Mouse (Mus musculus) hindbrain, postnatal 0 days (tissue): ENCODE data around the gene Kiss1r. TPM values are rescaled to one million over a fixed set of nuclear protein-coding genes. Genes with fewer than 3 reads are reported as not detected.
"Not testable (repeated sequence)": the region's sequence is repeated elsewhere in the genome, so short reads cannot be mapped to it uniquely, and the experiment has no call there.

Experiments
- ATAC-seq: fragments of 200-750 bp; cut with Nextera tagmentation; 2 replicates; pipeline ENCODE4 v1.8.0; 2017; ENCODE audit warnings: mild to moderate bottlenecking, moderate TSS enrichment, moderate library complexity
- DNase-seq: peaks from one replicate; pipeline ENCODE4 v3.0.0-alpha.2; 2015; ENCODE audit warnings: low spot score
- H3K27ac ChIP-seq: fragments of 300-500 bp; sonication (generic); 2 replicates; pipeline ENCODE4 v1.5.1; 2014; ENCODE audit warnings: mild to moderate bottlenecking
- H3K27me3 ChIP-seq: fragments of 300-500 bp; sonication (generic); 2 replicates; pipeline ENCODE4 v1.6.1; 2014; ENCODE audit warnings: low read length, mixed read lengths; ENCODE audit not compliant: insufficient read depth
- H3K36me3 ChIP-seq: fragments of 300-500 bp; sonication (generic); 2 replicates; pipeline ENCODE4 v1.6.1; 2014; ENCODE audit warnings: low read length, mixed read lengths; ENCODE audit not compliant: insufficient read depth
- H3K4me1 ChIP-seq: fragments of 300-500 bp; sonication (generic); 2 replicates; pipeline ENCODE4 v1.6.1; 2014; ENCODE audit warnings: antibody characterized with exemption, low read length, mixed read lengths; ENCODE audit not compliant: insufficient read depth
- H3K4me2 ChIP-seq: fragments of 300-500 bp; sonication (generic); 2 replicates; pipeline ENCODE4 v1.6.1; 2014; ENCODE audit warnings: low read depth, mild to moderate bottlenecking, low read length, moderate library complexity, mixed read lengths
- H3K4me3 ChIP-seq: fragments of 300-500 bp; sonication (generic); 2 replicates; pipeline ENCODE4 v1.5.1; 2014; ENCODE audit warnings: low read length
- H3K9ac ChIP-seq: fragments of 300-500 bp; sonication (generic); replicated peaks from 2 replicates; pipeline ENCODE4 v1.6.1; 2014; ENCODE audit warnings: mild to moderate bottlenecking, low read length, moderate library complexity, mixed read lengths
- H3K9me3 ChIP-seq: fragments of 300-500 bp; sonication (generic); 2 replicates; pipeline ENCODE4 v1.6.1; 2016; ENCODE audit warnings: low read length, mixed read lengths
- CTCF ChIP-seq: IDR thresholded peaks from 2 replicates; pipeline ENCODE4 v1.5.1; 2016; ENCODE audit warnings: antibody characterized with exemption, control low read depth, low read depth
- WGBS: fragments of 180-500 bp; shearing (Covaris S2); extraction: QIAGEN DNeasy Blood & Tissue Kit; methylation state at CpG from one replicate; pipeline ENCODE4 v1.1.7; 2014; 5-methylcytosine and 5-hydroxymethylcytosine counted together
- polyA plus RNA-seq: library from polyadenylated mRNA; unstranded; fragments of >200 nt; fragmentation: Nextera tagmentation; extraction: Ambion mirVana; gene quantifications from 2 replicates; pipeline ENCODE4 v1.2.1, GENCODE M21; 2015
- total RNA-seq: library from RNA; depleted of rRNA; stranded (reverse); fragments of >200 nt; gene quantifications from 2 replicates; pipeline ENCODE4 v1.2.3, GENCODE M21; 2014

Kiss1r gene
- total and polyA plus RNA-seq, 2 experiments from 2014 or later = 3.4 to 9.4 TPM

DNA sequence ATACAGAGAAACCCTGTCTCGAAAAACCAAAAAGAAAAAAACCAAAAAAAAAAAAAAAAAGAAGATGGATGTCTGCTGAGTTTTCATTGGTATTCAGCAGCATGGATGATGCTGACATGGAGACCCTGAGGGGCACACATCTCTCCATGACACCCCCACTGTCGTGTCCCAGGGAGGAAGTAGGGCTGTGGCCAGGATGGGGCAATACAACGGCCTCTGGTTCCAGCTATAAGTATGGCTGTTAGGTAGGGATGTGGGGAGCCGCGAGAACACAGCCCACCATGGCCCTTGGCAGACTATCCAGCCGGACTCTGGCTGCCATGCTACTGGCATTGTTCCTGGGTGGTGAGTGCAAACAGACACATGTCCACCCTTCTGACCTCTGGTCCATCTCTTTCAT is 30.7 kb upstream of the Kiss1r start, which contains the start of gene Elane:
TSS of gene Elane (plus strand) at position 194 of the 400 bp plus-strand sequence.
- no peak for ATAC-seq
- Histone ChIP-seq H3K4me3 (no peak within 1 kb of the TSS), H3K4me2 (no peak within 1 kb of the TSS), H3K9ac (no peak within 1 kb of the TSS), H3K27ac (no peak within 1 kb of the TSS), H3K36me3 (no peaks in the 10 kb centered on the region), H3K9me3 (no peaks in the 10 kb centered on the region), H3K27me3 (peaks cover 5% of the 10 kb centered on the region; the same call in 1 of the 2 replicates), H3K4me1 (no peaks in the 10 kb centered on the region)
- TF ChIP-seq CTCF = no peak
- WGBS = 77% methylated on average over 6 of the region's 6 CpGs
- DNase-seq = no peak

DNA sequence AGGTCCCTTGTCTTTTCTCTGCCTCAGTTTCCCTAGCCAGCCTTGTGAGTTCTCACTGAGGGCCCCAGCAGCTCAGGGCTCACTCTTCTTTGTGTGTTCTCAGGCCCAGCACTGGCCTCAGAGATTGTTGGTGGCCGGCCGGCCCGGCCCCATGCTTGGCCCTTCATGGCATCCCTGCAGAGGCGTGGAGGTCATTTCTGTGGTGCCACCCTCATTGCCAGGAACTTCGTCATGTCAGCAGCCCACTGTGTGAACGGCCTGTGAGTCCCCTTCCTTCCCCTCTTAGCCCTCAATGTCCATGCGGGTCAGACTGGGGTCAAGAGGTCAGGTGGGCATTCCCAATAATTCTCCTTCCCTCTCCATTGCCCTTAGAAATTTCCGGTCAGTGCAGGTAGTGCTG is 30.2 kb upstream of the Kiss1r start:
- no peak overlapping the region for H3K4me3 ChIP-seq
- TF ChIP-seq CTCF = no peak
- no peak overlapping the region for H3K27ac ChIP-seq
- H3K9me3 ChIP-seq = no peaks in the 10 kb centered on the region
- no peak for ATAC-seq
- WGBS = 86% methylated on average over 8 of the region's 8 CpGs
- 0 out of 2 replicates have a peak, but pooled peaks cover 5% of the 10 kb centered on the region for H3K27me3 ChIP-seq
- H3K4me1 ChIP-seq = no peaks in the 10 kb centered on the region
- H3K4me2 ChIP-seq = no peak overlapping the region
- no peak overlapping the region for H3K9ac ChIP-seq
- DNase-seq = no peak
- H3K36me3 ChIP-seq = no peaks in the 10 kb centered on the region

DNA sequence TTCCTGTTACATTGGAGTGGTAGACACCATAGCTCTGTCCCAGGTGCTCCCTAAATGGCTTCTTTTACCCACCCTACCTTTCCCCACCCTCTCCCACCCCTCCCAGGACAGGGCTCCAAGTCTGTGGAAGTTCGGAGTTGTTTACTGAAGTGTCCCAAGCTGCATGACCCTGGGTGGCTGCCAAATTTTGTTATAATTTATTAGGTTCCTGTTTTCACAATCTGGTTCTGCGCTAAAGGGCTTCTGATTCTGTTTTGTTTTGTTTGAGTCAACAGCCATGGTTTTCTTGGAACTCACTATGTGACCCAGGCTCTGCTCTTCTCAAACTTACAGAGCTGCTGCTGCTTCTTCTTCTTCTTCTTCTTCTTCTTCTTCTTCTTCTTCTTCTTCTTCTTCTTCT is 27.4 kb upstream of the Kiss1r start:
- 78% methylated on average over 2 of the region's 2 CpGs for WGBS
- no peak for DNase-seq
- Histone ChIP-seq H3K27ac (no peak overlapping the region), H3K4me3 (no peak overlapping the region), H3K9ac (no peak overlapping the region), H3K4me2 (no peak overlapping the region), H3K9me3 (no peaks in the 10 kb centered on the region), H3K36me3 (no peaks in the 10 kb centered on the region), H3K27me3 (no peaks in the 10 kb centered on the region), H3K4me1 (no peaks in the 10 kb centered on the region)
- TF ChIP-seq CTCF = no peak
- no peak for ATAC-seq

DNA sequence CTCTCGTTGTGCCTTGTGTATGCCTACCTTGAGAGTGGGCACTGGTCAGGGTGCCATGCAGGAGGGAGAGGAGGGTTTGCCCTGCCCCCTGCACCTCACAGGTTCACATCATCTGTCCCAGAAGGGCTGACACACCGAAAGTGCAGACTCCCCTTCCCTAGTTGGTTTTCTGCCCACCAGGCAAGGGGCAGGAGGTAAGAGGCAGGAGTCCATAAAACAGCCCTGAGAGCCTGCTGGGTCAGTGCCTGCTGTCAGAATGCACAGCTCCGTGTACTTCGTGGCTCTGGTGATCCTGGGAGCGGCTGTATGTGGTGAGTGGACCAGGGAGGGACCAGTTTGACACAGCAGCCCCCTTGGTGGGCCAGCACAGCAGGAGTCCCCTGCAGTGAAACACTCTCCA is 26.1 kb upstream of the Kiss1r start, which contains the start of gene Cfd:
TSS of gene Cfd (plus strand) at position 184 of the 400 bp plus-strand sequence.
- Histone ChIP-seq H3K36me3 (peaks cover 6% of the 10 kb centered on the region; the same call in 1 of the 2 replicates), H3K9me3 (no peaks in the 10 kb centered on the region), H3K4me1 (no peaks in the 10 kb centered on the region), H3K27me3 (no peaks in the 10 kb centered on the region), H3K4me2 (no peak within 1 kb of the TSS), H3K27ac (no peak within 1 kb of the TSS), H3K4me3 (no peak within 1 kb of the TSS), H3K9ac (no peak within 1 kb of the TSS)
- no peak for ATAC-seq
- no peak for TF ChIP-seq CTCF
- 46% methylated on average over 5 of the region's 5 CpGs for WGBS
- DNase-seq = no peak

DNA sequence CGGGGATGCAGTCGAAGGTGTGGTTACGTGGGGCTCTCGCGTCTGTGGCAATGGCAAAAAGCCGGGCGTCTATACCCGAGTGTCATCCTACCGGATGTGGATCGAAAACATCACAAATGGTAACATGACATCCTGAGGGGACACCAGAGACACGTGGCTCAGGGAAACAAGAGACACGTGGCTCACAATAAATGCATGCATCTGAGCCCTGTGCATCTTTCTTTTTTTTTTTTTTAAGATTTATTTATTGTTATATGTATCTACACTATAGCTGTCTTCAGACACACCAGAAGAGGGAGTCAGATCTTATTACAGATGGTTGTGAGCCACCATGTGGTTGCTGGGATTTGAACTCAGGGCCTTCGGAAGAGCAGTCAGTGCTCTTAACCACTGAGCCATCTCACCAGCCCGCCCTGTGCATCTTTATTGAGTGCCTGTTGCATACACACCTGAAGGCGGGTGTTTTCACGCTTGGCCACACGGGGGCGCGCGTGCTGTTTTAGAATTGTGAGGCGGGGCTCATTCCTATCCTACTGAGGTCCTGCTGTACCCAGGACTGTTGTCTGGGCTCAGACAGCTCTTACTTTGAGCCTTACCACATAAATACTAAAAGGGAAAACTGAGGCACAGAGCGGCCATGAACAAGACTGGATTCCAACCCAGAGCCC is 24.2 kb upstream of the Kiss1r start:
- H3K27ac ChIP-seq = not testable (repeated sequence)
- 44% methylated on average over 22 of the region's 22 CpGs for WGBS

DNA sequence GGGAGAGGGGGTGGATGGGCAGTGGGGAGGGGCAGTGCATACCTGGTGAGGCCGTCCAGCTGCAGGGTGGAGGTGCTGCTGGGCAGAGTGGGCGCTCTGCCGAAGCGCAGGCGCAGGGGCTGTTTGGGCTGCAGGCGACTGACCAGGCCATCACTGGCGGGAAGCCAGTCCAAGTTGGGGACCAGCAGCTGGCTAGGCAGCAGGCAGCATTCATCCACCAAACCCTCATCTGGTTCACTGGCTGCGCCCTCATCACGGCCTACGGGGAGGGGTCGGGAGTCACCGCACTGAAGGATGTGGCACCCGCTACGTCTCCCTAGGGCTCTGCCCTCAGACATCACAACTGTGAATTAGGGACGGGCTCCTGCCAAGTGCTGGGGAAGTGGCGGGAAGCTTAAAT is 20.5 kb upstream of the Kiss1r start:
- no peak for ATAC-seq
- DNase-seq = peak; percentile 6
- H3K9ac ChIP-seq = no peak overlapping the region
- WGBS = 72% methylated on average over 15 of the region's 16 CpGs
- no peak for TF ChIP-seq CTCF
- no peak overlapping the region for H3K4me2 ChIP-seq
- no peaks in the 10 kb centered on the region for H3K4me1 ChIP-seq
- H3K9me3 ChIP-seq = no peaks in the 10 kb centered on the region
- no peaks in the 10 kb centered on the region for H3K27me3 ChIP-seq
- no peak overlapping the region for H3K27ac ChIP-seq
- no peak overlapping the region for H3K4me3 ChIP-seq
- peaks cover 19% of the 10 kb centered on the region; the same call in 1 of the 2 replicates for H3K36me3 ChIP-seq

More for the DNA sequence above, 24.2 kb upstream of the Kiss1r start:
- ATAC-seq (peak; percentile 67), DNase-seq (peak; percentile 84)
- peaks cover 19% of the 10 kb centered on the region; the same call in 1 of the 2 replicates for H3K36me3 ChIP-seq
- H3K4me3 ChIP-seq, H3K4me1 ChIP-seq, H3K27me3 ChIP-seq, H3K9ac ChIP-seq, H3K4me2 ChIP-seq, H3K9me3 ChIP-seq: not testable (repeated sequence)
- peak; percentile 83 for TF ChIP-seq CTCF

DNA sequence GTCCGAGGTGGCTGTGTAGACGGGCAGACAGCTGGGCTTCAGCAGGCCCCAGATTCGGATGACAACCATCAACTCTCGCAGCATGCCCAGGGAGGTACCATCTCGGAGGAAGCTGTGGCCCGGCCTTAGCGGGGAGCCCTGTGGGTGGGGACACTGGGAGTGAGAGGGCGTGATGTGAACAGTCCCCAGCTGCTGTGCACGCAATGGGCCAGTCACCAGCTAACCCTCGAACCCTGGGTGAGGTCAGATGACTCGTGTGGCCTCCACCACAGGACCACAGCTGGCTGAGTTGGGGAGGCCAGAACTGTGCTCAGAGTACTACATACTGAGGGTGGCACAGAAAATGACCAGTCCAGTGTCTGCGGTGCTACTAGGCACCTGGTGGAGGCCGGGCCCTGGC is 20.0 kb upstream of the Kiss1r start:
- DNase-seq (no peak), ATAC-seq (no peak)
- Histone ChIP-seq H3K4me2 (no peak overlapping the region), H3K4me3 (no peak overlapping the region), H3K27ac (no peak overlapping the region), H3K9me3 (no peaks in the 10 kb centered on the region), H3K27me3 (no peaks in the 10 kb centered on the region), H3K9ac (no peak overlapping the region), H3K4me1 (no peaks in the 10 kb centered on the region), H3K36me3 (peaks cover 19% of the 10 kb centered on the region; the same call in 1 of the 2 replicates)
- no peak for TF ChIP-seq CTCF
- 82% methylated on average over 13 of the region's 13 CpGs for WGBS
